Mouse (Mus musculus): ENCODE results near the gene Nhsl1. TPM values are rescaled to one million over a fixed set of nuclear protein-coding genes. Genes with fewer than 3 reads are reported as not detected.

The Nhsl1 gene
- polyA plus RNA-seq, 1 experiment = 0.20 TPM

DNA sequence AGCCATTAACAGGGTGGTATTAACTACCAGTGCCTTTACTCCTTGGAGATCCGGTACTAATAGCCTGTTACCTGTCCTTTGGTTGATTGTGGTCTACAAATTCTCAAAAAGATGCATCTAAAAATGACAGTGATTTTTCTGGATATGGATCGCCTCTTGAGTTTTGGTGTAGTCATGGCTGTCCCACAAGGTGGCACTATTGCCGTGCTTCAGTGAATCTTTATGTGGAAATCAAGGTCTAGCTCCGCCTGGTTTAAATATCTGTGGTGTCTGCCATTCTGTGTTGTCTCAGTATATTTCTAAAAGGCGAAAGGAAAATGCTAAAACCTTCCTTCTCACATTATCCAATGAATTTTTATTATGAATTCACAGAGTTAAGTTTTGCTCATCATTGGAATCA lies 72.8 kb downstream of the Nhsl1 start:
- no peak for TF ChIP-seq POLR2A (IDR thresholded peaks at IDR 0.05; ENCODE audit: borderline replicate concordance, low read depth, low read length)
- no peak for TF ChIP-seq CTCF (IDR thresholded peaks at IDR 0.05; ENCODE audit: low read depth, low read length)
- H3K4me3 ChIP-seq (ENCODE audit: insufficient read depth, low read length) = no peak overlapping the region
- no peak overlapping the region for H3K27ac ChIP-seq (ENCODE audit: insufficient read depth, low read depth, low read length)
- H3K4me1 ChIP-seq (ENCODE audit: control insufficient read depth, insufficient read depth, low read length) = 0 out of 2 replicates have a peak, but pooled peaks cover 2% of the 10 kb centered on the region

DNA sequence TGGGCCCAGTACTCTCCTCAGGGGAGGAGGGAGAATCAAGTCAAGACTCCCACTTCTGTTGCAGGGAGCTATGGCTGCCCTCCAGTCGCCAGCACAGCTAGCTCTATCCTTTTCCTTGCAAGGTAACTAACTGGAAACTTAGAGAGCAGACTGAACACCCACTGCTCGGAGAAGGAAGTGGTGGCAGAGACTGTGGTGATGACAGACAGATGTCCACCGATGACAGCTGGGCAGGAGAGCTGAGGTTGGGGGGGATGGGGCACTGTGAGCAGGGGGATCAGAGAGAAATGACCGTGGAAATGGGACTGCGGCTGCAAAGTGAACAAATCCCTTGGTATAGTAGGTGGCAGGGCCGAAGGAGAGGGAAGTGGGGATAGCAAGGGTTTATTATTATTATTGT lies 73.5 kb downstream of the Nhsl1 start:
- no peak for TF ChIP-seq CTCF (IDR thresholded peaks at IDR 0.05; ENCODE audit: low read depth, low read length)
- no peak for TF ChIP-seq POLR2A (IDR thresholded peaks at IDR 0.05; ENCODE audit: borderline replicate concordance, low read depth, low read length)
- H3K4me3 ChIP-seq (ENCODE audit: insufficient read depth, low read length) = no peak overlapping the region
- H3K27ac ChIP-seq (ENCODE audit: insufficient read depth, low read depth, low read length) = no peak overlapping the region
- 0 out of 2 replicates have a peak, but pooled peaks cover 2% of the 10 kb centered on the region for H3K4me1 ChIP-seq (ENCODE audit: control insufficient read depth, insufficient read depth, low read length)

DNA sequence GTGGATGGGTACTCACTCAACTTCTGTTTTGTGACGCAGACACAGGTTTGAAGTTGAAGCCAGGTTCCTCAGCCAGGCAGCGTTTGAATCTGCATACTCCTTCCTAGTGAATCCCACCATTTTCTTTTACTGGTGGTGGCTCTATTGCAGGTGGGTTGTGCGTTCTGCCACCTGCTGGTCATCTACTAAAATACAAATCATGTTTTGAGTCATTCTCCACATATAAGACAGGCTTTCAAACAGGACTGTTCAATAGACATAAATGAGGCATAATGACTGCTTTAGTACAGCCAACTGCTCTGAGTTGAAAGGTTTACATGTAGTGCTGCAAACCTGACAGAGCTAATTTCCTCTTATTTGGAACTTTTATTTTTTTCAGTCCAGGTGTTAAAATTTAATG lies 75.0 kb downstream of the Nhsl1 start:
- 0 out of 2 replicates have a peak, but pooled peaks have one; percentile 11 for TF ChIP-seq CTCF (IDR thresholded peaks at IDR 0.05; ENCODE audit: low read depth, low read length)
- TF ChIP-seq POLR2A (IDR thresholded peaks at IDR 0.05; ENCODE audit: borderline replicate concordance, low read depth, low read length) = no peak

DNA sequence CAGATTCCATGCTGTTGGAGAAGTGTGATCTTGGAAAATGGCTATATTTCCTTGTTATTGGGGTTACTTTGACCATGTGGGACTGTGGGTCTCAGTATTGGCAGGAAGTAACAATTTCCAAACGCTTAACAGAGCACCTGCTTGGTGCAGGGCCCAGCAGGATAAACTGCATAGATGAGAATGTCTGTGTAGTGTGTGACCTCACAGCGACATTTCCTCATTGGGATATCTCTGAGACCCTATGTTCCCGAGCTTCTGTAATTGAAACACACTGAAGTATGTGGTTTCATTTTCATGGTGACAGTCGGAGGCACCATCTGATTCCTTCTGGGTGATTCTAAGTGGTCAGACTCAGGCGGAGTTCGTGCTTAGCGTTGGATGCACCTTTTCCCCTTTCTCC lies 75.5 kb downstream of the Nhsl1 start:
- no peak overlapping the region for H3K27ac ChIP-seq (ENCODE audit: insufficient read depth, low read depth, low read length)
- TF ChIP-seq POLR2A (IDR thresholded peaks at IDR 0.05; ENCODE audit: borderline replicate concordance, low read depth, low read length) (no peak), CTCF (IDR thresholded peaks at IDR 0.05; ENCODE audit: low read depth, low read length) (no peak)
- H3K4me1 ChIP-seq (ENCODE audit: control insufficient read depth, insufficient read depth, low read length) = 0 out of 2 replicates have a peak, but pooled peaks cover 2% of the 10 kb centered on the region
- H3K4me3 ChIP-seq (ENCODE audit: insufficient read depth, low read length) = no peak overlapping the region

More for the DNA sequence above, 75.0 kb downstream of the Nhsl1 start:
- Histone ChIP-seq H3K27ac (ENCODE audit: insufficient read depth, low read depth, low read length) (no peak overlapping the region), H3K4me1 (ENCODE audit: control insufficient read depth, insufficient read depth, low read length) (0 out of 2 replicates have a peak, but pooled peaks cover 2% of the 10 kb centered on the region), H3K4me3 (ENCODE audit: insufficient read depth, low read length) (no peak overlapping the region)

DNA sequence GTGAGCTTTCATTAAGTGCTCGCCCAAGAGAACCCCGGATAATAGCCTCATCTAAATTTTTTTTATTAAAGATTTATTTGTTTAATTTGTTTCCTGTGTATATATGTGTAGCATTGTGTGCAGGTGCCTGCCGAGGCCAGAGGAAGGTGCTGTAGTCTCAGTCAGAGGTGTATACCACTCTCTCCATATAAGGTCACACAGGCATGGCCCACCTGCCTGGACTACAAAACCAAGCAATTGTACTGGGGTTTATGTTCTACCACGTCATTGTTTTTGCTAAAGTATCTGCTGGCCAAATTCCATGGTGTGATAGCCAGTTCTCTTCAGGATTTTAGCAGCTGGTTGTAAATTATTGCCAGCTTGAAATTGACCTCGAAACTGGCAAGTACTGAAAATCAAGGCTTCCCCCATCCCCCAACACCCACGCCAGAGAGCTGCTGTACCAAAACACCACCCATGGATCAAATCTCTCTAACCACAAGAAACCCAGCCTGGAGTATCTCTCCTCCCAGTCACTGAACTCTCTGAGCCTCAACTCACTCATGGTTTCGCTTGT lies 81.4 kb downstream of the Nhsl1 start:
- H3K27ac ChIP-seq (ENCODE audit: insufficient read depth, low read depth, low read length) = no peak overlapping the region
- TF ChIP-seq CTCF (IDR thresholded peaks at IDR 0.05; ENCODE audit: low read depth, low read length) (no peak), POLR2A (IDR thresholded peaks at IDR 0.05; ENCODE audit: borderline replicate concordance, low read depth, low read length) (no peak)
- no peak overlapping the region for H3K4me3 ChIP-seq (ENCODE audit: insufficient read depth, low read length)
- H3K4me1 ChIP-seq (ENCODE audit: control insufficient read depth, insufficient read depth, low read length) = no peaks in the 10 kb centered on the region

DNA sequence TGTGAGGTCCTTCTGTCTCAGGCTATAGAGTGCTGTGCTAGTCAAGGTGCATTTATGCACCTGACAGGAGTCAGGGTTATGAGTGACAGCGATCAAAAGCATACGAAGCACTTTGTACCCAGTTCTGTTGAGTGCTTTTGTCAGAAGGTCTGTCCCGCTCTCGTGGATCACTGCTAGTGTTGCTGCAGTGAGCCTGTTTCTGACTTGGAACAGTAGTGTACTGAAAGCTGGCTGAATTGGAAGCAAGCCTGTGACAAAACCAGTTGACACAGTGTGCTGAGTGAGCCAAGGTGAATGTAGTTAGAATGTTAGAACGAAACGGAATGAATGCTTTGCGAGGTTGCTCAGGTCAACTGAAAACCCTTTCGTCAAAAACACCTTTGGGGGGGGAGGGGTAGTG lies 82.2 kb downstream of the Nhsl1 start:
- H3K4me3 ChIP-seq (ENCODE audit: insufficient read depth, low read length) = no peak overlapping the region
- TF ChIP-seq CTCF (IDR thresholded peaks at IDR 0.05; ENCODE audit: low read depth, low read length) (no peak), POLR2A (IDR thresholded peaks at IDR 0.05; ENCODE audit: borderline replicate concordance, low read depth, low read length) (no peak)
- H3K4me1 ChIP-seq (ENCODE audit: control insufficient read depth, insufficient read depth, low read length) = no peaks in the 10 kb centered on the region
- no peak overlapping the region for H3K27ac ChIP-seq (ENCODE audit: insufficient read depth, low read depth, low read length)

DNA sequence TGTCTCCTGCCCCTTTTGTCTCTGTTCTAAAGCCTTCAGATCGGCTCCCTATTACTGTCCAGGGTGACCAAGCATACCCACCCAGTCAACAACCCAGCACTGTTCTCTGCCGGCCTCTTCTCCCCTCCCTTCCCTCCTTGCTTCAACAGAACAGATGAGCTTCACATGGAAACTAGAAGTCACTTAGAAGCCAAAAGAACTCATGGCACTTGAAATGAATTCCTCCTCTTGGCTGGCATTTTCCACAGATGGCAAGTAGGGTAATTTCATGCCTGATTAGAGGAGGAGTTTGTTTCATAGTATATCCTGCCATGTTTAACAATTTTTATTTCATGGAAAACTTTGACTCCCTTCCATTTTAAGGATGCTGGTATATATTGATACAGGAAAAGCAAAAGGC lies 85.2 kb downstream of the Nhsl1 start:
- Histone ChIP-seq H3K27ac (ENCODE audit: insufficient read depth, low read depth, low read length) (no peak overlapping the region), H3K4me1 (ENCODE audit: control insufficient read depth, insufficient read depth, low read length) (peaks cover 3% of the 10 kb centered on the region; the same call in 1 of the 2 replicates), H3K4me3 (ENCODE audit: insufficient read depth, low read length) (no peak overlapping the region)
- TF ChIP-seq CTCF (IDR thresholded peaks at IDR 0.05; ENCODE audit: low read depth, low read length) (no peak), POLR2A (IDR thresholded peaks at IDR 0.05; ENCODE audit: borderline replicate concordance, low read depth, low read length) (no peak)

DNA sequence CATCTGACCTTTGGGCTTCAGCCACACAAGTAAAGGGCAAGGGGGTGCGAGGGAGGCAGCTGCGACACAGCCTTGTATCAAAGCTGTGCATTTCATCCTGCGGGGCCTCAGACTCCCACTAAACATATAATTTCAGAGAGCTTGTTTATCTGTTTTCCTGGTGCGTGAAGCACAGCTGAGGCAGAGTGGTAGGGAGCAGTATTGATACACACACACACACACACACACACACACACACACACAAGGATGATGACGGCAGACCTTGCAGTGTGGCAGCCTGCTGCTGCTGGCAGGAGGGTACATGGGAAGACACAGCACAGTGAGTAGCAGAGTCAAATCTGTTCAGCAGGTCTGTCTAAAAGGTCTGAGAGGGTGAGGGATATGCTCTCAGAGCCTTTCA lies 85.9 kb downstream of the Nhsl1 start:
- H3K4me1 ChIP-seq (ENCODE audit: control insufficient read depth, insufficient read depth, low read length) = peaks cover 3% of the 10 kb centered on the region; the same call in 1 of the 2 replicates
- no peak overlapping the region for H3K4me3 ChIP-seq (ENCODE audit: insufficient read depth, low read length)
- no peak overlapping the region for H3K27ac ChIP-seq (ENCODE audit: insufficient read depth, low read depth, low read length)
- no peak for TF ChIP-seq CTCF (IDR thresholded peaks at IDR 0.05; ENCODE audit: low read depth, low read length)
- no peak for TF ChIP-seq POLR2A (IDR thresholded peaks at IDR 0.05; ENCODE audit: borderline replicate concordance, low read depth, low read length)

DNA sequence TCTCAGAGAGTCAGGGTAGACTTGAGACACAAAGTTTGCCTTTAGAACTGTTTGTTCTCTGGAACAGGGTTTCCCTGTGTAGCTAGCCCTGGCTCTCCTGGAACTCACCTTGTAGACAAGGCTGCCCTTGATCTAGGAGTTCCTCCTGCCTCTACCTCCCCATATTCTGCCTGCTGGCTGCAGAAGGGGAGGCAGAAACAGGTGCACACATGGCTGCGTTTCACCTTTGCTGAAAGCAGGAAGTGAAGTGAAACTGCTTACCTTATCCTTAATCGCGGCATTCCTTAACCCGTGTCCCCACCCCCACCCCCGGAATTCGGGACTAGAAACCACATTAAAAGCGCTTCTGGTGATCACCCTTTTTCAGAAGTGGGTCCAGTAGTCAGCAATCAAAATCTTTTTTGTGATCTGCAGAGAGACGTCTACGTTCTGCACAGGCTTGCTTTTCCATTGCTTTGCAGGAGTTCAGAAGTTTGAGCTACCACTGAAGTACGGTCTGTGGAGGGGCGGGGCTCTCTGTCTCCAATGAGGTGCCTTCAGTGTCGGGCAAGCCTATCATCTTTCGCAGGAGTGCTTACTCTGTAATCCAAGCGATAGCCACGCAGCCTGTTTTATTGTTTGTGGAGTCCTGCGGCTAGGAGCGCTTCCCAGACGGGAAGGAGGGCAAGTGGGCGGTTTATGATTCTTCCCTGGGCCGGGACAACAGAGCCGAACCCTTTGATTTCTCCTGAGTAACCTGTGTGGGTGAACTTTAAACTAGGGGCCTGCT lies 88.5 kb downstream of the Nhsl1 start:
- peak overlapping the region; percentile 50 for H3K4me3 ChIP-seq (ENCODE audit: insufficient read depth, low read length)
- TF ChIP-seq CTCF (IDR thresholded peaks at IDR 0.05; ENCODE audit: low read depth, low read length) = no peak
- no peak for TF ChIP-seq POLR2A (IDR thresholded peaks at IDR 0.05; ENCODE audit: borderline replicate concordance, low read depth, low read length)
- H3K4me1 ChIP-seq (ENCODE audit: control insufficient read depth, insufficient read depth, low read length) = peaks cover 3% of the 10 kb centered on the region; the same call in 1 of the 2 replicates
- H3K27ac ChIP-seq (ENCODE audit: insufficient read depth, low read depth, low read length) = no peak overlapping the region

DNA sequence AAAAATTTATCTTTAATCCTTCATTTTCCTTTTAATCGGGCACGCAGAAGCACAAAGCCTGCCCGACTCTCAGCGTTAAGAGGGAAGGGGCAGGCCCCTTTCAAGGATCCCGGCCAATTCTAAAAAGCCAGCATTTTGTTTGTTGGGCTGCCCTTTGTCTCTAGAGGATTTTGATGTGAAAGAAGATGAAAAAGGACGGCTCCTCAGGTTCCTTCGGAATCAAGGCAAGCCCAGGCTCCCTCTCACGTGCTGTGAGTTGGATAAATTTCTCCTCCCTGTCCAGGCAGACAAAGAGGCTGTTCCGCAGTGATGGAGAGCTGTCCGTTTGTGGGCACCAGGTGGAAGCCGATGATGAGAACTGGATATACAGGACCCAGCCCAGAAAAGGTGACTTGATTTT lies 89.3 kb downstream of the Nhsl1 start:
- TF ChIP-seq CTCF (IDR thresholded peaks at IDR 0.05; ENCODE audit: low read depth, low read length) (no peak), POLR2A (IDR thresholded peaks at IDR 0.05; ENCODE audit: borderline replicate concordance, low read depth, low read length) (no peak)
- no peak overlapping the region for H3K27ac ChIP-seq (ENCODE audit: insufficient read depth, low read depth, low read length)
- peaks cover 3% of the 10 kb centered on the region; the same call in 1 of the 2 replicates for H3K4me1 ChIP-seq (ENCODE audit: control insufficient read depth, insufficient read depth, low read length)
- no peak overlapping the region for H3K4me3 ChIP-seq (ENCODE audit: insufficient read depth, low read length)
